Mouse (Mus musculus): Measurements from ENCODE around the gene Spa17. TPM values are rescaled to one million over a fixed set of nuclear protein-coding genes. Genes with fewer than 3 reads are reported as not detected.

The Spa17 gene
- polyA plus RNA-seq, 1 experiment from 2014 or later, result 3.4 TPM

GRCm38 (mm10) chr9:37600538-37601205, 12.8 kb downstream of the Spa17 start:
- H3K27me3 ChIP-seq (replicated peaks; ENCODE audit: control insufficient read depth, insufficient read depth, low read length), result no peaks in the 10 kb centered on the region
- H3K9ac ChIP-seq (ENCODE audit: low read depth, low read length), result no peak overlapping the region
- WGBS, result 91% methylated on average over 2 of the region's 2 CpGs
- H3K4me1 ChIP-seq (ENCODE audit: control insufficient read depth, insufficient read depth, low read length), result no peaks in the 10 kb centered on the region
- H3K4me3 ChIP-seq (ENCODE audit: low read length), result no peak overlapping the region
- H3K4me2 ChIP-seq (ENCODE audit: low read depth, low read length), result no peak overlapping the region
- no peaks in the 10 kb centered on the region for H3K36me3 ChIP-seq (ENCODE audit: control insufficient read depth, insufficient read depth, low read length)
- H3K9me3 ChIP-seq (ENCODE audit: control insufficient read depth, low read length), result no peaks in the 10 kb centered on the region
- no peak for ATAC-seq
- H3K27ac ChIP-seq (ENCODE audit: low read length), result no peak overlapping the region

GRCm38 (mm10) chr9:37598637-37599036, 14.9 kb downstream of the Spa17 start:
- Histone ChIP-seq H3K9ac (ENCODE audit: low read depth, low read length) (no peak overlapping the region), H3K27ac (ENCODE audit: low read length) (no peak overlapping the region), H3K36me3 (ENCODE audit: control insufficient read depth, insufficient read depth, low read length) (no peaks in the 10 kb centered on the region), H3K4me2 (ENCODE audit: low read depth, low read length) (no peak overlapping the region), H3K4me1 (ENCODE audit: control insufficient read depth, insufficient read depth, low read length) (no peaks in the 10 kb centered on the region), H3K4me3 (ENCODE audit: low read length) (no peak overlapping the region), H3K9me3 (ENCODE audit: control insufficient read depth, low read length) (no peaks in the 10 kb centered on the region), H3K27me3 (replicated peaks; ENCODE audit: control insufficient read depth, insufficient read depth, low read length) (no peaks in the 10 kb centered on the region)
- 80% methylated on average over 2 of the region's 2 CpGs for WGBS
- no peak for ATAC-seq

- Histone ChIP-seq H3K27me3 (replicated peaks; ENCODE audit: control insufficient read depth, insufficient read depth, low read length) (no peaks in the 10 kb centered on the region), H3K27ac (ENCODE audit: low read length) (no peak overlapping the region), H3K9ac (ENCODE audit: low read depth, low read length) (no peak overlapping the region), H3K36me3 (ENCODE audit: control insufficient read depth, insufficient read depth, low read length) (no peaks in the 10 kb centered on the region), H3K4me1 (ENCODE audit: control insufficient read depth, insufficient read depth, low read length) (no peaks in the 10 kb centered on the region), H3K9me3 (ENCODE audit: control insufficient read depth, low read length) (no peaks in the 10 kb centered on the region), H3K4me3 (ENCODE audit: low read length) (no peak overlapping the region), H3K4me2 (ENCODE audit: low read depth, low read length) (no peak overlapping the region)
- ATAC-seq, result no peak
- WGBS, result 77% methylated on average over 1 of the region's 1 CpGs
These were observed 18.0 kb downstream of the Spa17 start for GRCm38 (mm10) chr9:37595570-37595969.

- Histone ChIP-seq H3K9ac (ENCODE audit: low read depth, low read length) (no peak overlapping the region), H3K4me2 (ENCODE audit: low read depth, low read length) (no peak overlapping the region), H3K27ac (ENCODE audit: low read length) (no peak overlapping the region), H3K4me1 (ENCODE audit: control insufficient read depth, insufficient read depth, low read length) (no peaks in the 10 kb centered on the region), H3K36me3 (ENCODE audit: control insufficient read depth, insufficient read depth, low read length) (no peaks in the 10 kb centered on the region), H3K9me3 (ENCODE audit: control insufficient read depth, low read length) (no peaks in the 10 kb centered on the region), H3K27me3 (replicated peaks; ENCODE audit: control insufficient read depth, insufficient read depth, low read length) (no peaks in the 10 kb centered on the region), H3K4me3 (ENCODE audit: low read length) (no peak overlapping the region)
- ATAC-seq, result no peak
- 81% methylated on average over 3 of the region's 3 CpGs for WGBS
These were observed 19.8 kb downstream of the Spa17 start for GRCm38 (mm10) chr9:37593690-37594089.

- no peak overlapping the region for H3K27ac ChIP-seq (ENCODE audit: low read length)
- H3K9ac ChIP-seq (ENCODE audit: low read depth, low read length), result no peak overlapping the region
- H3K36me3 ChIP-seq (ENCODE audit: control insufficient read depth, insufficient read depth, low read length), result no peaks in the 10 kb centered on the region
- H3K4me3 ChIP-seq (ENCODE audit: low read length), result no peak overlapping the region
- no peaks in the 10 kb centered on the region for H3K4me1 ChIP-seq (ENCODE audit: control insufficient read depth, insufficient read depth, low read length)
- WGBS, result 56% methylated on average over 6 of the region's 6 CpGs
- H3K27me3 ChIP-seq (replicated peaks; ENCODE audit: control insufficient read depth, insufficient read depth, low read length), result no peaks in the 10 kb centered on the region
- ATAC-seq, result no peak
- H3K4me2 ChIP-seq (ENCODE audit: low read depth, low read length), result no peak overlapping the region
- H3K9me3 ChIP-seq (ENCODE audit: control insufficient read depth, low read length), result no peaks in the 10 kb centered on the region
These were observed 20.9 kb downstream of the Spa17 start for GRCm38 (mm10) chr9:37592633-37593032.

GRCm38 (mm10) chr9:37592025-37592424, 21.5 kb downstream of the Spa17 start:
- no peaks in the 10 kb centered on the region for H3K27me3 ChIP-seq (replicated peaks; ENCODE audit: control insufficient read depth, insufficient read depth, low read length)
- ATAC-seq, result no peak

GRCm38 (mm10) chr9:37590381-37590780, 23.1 kb downstream of the Spa17 start:
- WGBS, result 83% methylated on average over 4 of the region's 4 CpGs
- Histone ChIP-seq H3K9me3 (ENCODE audit: control insufficient read depth, low read length) (no peaks in the 10 kb centered on the region), H3K4me2 (ENCODE audit: low read depth, low read length) (no peak overlapping the region), H3K27me3 (replicated peaks; ENCODE audit: control insufficient read depth, insufficient read depth, low read length) (no peaks in the 10 kb centered on the region), H3K4me3 (ENCODE audit: low read length) (no peak overlapping the region), H3K27ac (ENCODE audit: low read length) (no peak overlapping the region), H3K9ac (ENCODE audit: low read depth, low read length) (no peak overlapping the region), H3K4me1 (ENCODE audit: control insufficient read depth, insufficient read depth, low read length) (no peaks in the 10 kb centered on the region), H3K36me3 (ENCODE audit: control insufficient read depth, insufficient read depth, low read length) (no peaks in the 10 kb centered on the region)
- ATAC-seq, result no peak

More at GRCm38 (mm10) chr9:37592025-37592424, 21.5 kb downstream of the Spa17 start:
- no peak overlapping the region for H3K4me2 ChIP-seq (ENCODE audit: low read depth, low read length)
- no peak overlapping the region for H3K27ac ChIP-seq (ENCODE audit: low read length)
- H3K36me3 ChIP-seq (ENCODE audit: control insufficient read depth, insufficient read depth, low read length), result no peaks in the 10 kb centered on the region
- H3K4me3 ChIP-seq (ENCODE audit: low read length), result no peak overlapping the region
- 73% methylated on average over 2 of the region's 2 CpGs for whole genome bisulfite sequencing
- no peaks in the 10 kb centered on the region for H3K4me1 ChIP-seq (ENCODE audit: control insufficient read depth, insufficient read depth, low read length)
- no peaks in the 10 kb centered on the region for H3K9me3 ChIP-seq (ENCODE audit: control insufficient read depth, low read length)
- H3K9ac ChIP-seq (ENCODE audit: low read depth, low read length), result no peak overlapping the region

- no peak for ATAC-seq
- WGBS, result 74% methylated on average over 4 of the region's 4 CpGs
- Histone ChIP-seq H3K4me2 (ENCODE audit: low read depth, low read length) (no peak overlapping the region), H3K4me1 (ENCODE audit: control insufficient read depth, insufficient read depth, low read length) (no peaks in the 10 kb centered on the region), H3K27ac (ENCODE audit: low read length) (no peak overlapping the region), H3K36me3 (ENCODE audit: control insufficient read depth, insufficient read depth, low read length) (no peaks in the 10 kb centered on the region), H3K9me3 (ENCODE audit: control insufficient read depth, low read length) (no peaks in the 10 kb centered on the region), H3K9ac (ENCODE audit: low read depth, low read length) (no peak overlapping the region), H3K27me3 (replicated peaks; ENCODE audit: control insufficient read depth, insufficient read depth, low read length) (no peaks in the 10 kb centered on the region), H3K4me3 (ENCODE audit: low read length) (no peak overlapping the region)
These were observed 26.8 kb downstream of the Spa17 start for GRCm38 (mm10) chr9:37586718-37587117.

GRCm38 (mm10) chr9:37583594-37583993, 29.9 kb downstream of the Spa17 start:
- 91% methylated on average over 5 of the region's 5 CpGs for WGBS

GRCm38 (mm10) chr9:37576436-37576930, 37.0 kb downstream of the Spa17 start:
- H3K27me3 ChIP-seq (replicated peaks; ENCODE audit: control insufficient read depth, insufficient read depth, low read length), result no peaks in the 10 kb centered on the region
- no peaks in the 10 kb centered on the region for H3K4me1 ChIP-seq (ENCODE audit: control insufficient read depth, insufficient read depth, low read length)
- H3K36me3 ChIP-seq (ENCODE audit: control insufficient read depth, insufficient read depth, low read length), result no peaks in the 10 kb centered on the region
- peak; percentile 31; the same call in 1 of the 2 replicates for ATAC-seq
- no peak overlapping the region for H3K27ac ChIP-seq (ENCODE audit: low read length)
- H3K9me3 ChIP-seq (ENCODE audit: control insufficient read depth, low read length), result no peaks in the 10 kb centered on the region
- no peak overlapping the region for H3K4me3 ChIP-seq (ENCODE audit: low read length)
- WGBS, result 38% methylated on average over 14 of the region's 14 CpGs
- no peak overlapping the region for H3K9ac ChIP-seq (ENCODE audit: low read depth, low read length)
- H3K4me2 ChIP-seq (ENCODE audit: low read depth, low read length), result no peak overlapping the region

More at GRCm38 (mm10) chr9:37583594-37583993, 29.9 kb downstream of the Spa17 start:
- Histone ChIP-seq H3K4me2 (ENCODE audit: low read depth, low read length) (no peak overlapping the region), H3K27me3 (replicated peaks; ENCODE audit: control insufficient read depth, insufficient read depth, low read length) (no peaks in the 10 kb centered on the region), H3K9ac (ENCODE audit: low read depth, low read length) (no peak overlapping the region), H3K4me1 (ENCODE audit: control insufficient read depth, insufficient read depth, low read length) (no peaks in the 10 kb centered on the region), H3K9me3 (ENCODE audit: control insufficient read depth, low read length) (no peaks in the 10 kb centered on the region), H3K4me3 (ENCODE audit: low read length) (no peak overlapping the region), H3K36me3 (ENCODE audit: control insufficient read depth, insufficient read depth, low read length) (no peaks in the 10 kb centered on the region), H3K27ac (ENCODE audit: low read length) (no peak overlapping the region)
- no peak for ATAC-seq
